Comparison of ENCODE assay signal across 11 mouse cellular contexts in the genomic region with DNA sequence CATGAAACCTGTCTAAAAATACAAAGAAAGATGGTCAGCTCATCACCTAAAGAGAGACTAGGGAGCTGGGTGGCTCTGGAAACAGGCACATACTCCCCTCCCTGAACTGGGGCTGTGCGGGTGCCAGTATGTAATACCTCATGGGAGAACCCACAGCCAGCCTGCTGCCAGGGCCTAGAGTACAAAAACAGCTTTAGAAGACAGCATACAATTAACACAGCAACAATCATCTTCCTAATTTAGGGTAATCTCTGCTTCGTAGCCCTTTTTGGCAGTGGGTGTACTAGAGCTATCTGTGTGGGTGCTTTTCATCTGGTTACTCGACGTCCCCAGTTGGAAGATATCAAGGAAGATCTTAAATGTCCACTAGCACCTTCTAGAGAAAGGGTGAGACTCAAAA.
DNase-seq lines count a peak whose midpoint lies in the region; ATAC-seq and TF ChIP-seq lines count a peak whose summit lies in the region.
"Had no signal": no experiment of that assay in that cellular context is flagged by ENCODE, and none has a peak within 500 bp of the region (broad histone marks: within the 10 kb centered on the region; RNA-seq: fewer than 3 reads in every experiment).

No protein-coding gene starts in this region.

- ATAC-seq in hindbrain, embryonic 16.5 days, result peak; percentile 51; the same call in 1 of the 2 replicates
- no peak for ATAC-seq in hindbrain, embryonic 11.5 days (ENCODE audit: low FRiP score)
- ATAC-seq in kidney, embryonic 16.5 days (ENCODE audit: low FRiP score, low TSS enrichment), result no peak
- ATAC-seq: intestine, postnatal 0 days; Patski had no signal

- TF ChIP-seq CTCF in cerebellum, adult 2 months (IDR thresholded peaks at IDR 0.05; ENCODE audit: borderline replicate concordance, insufficient read depth, low read depth, low read length), result no peak
- no peak for TF ChIP-seq CTCF in kidney, adult 2 months (conservative IDR thresholded peaks at IDR 0.05; ENCODE audit: insufficient read depth, insufficient read length, low read depth, low read length)

- H3K4me3 ChIP-seq in cerebellum, adult 2 months (replicated peaks; ENCODE audit: insufficient read depth, low read depth, low read length), result no peak overlapping the region
- no peak overlapping the region for H3K4me3 ChIP-seq in hindbrain, embryonic 16.5 days (ENCODE audit: low read length)
- no peak overlapping the region for H3K4me3 ChIP-seq in hindbrain, embryonic 11.5 days (ENCODE audit: low read depth, low read length)
- no peak overlapping the region for H3K4me3 ChIP-seq in myocyte
- no peak overlapping the region for H3K4me3 ChIP-seq in kidney, embryonic 16.5 days (ENCODE audit: low read length)
- H3K4me3 ChIP-seq in kidney, adult 2 months (ENCODE audit: insufficient read depth, low read depth, low read length), result no peak overlapping the region

- H3K36me3 ChIP-seq in hindbrain, embryonic 16.5 days (ENCODE audit: control insufficient read depth, insufficient read depth, low read length), result no peaks in the 10 kb centered on the region
- H3K36me3 ChIP-seq in hindbrain, embryonic 11.5 days (ENCODE audit: control insufficient read depth, insufficient read depth, low read length), result no peaks in the 10 kb centered on the region
- H3K36me3 ChIP-seq in myocyte (ENCODE audit: control insufficient read depth, insufficient read depth), result no peaks in the 10 kb centered on the region
- no peaks in the 10 kb centered on the region for H3K36me3 ChIP-seq in kidney, embryonic 16.5 days (ENCODE audit: insufficient read depth, low read length)
- no peaks in the 10 kb centered on the region for H3K36me3 ChIP-seq in kidney, adult 2 months (ENCODE audit: control insufficient read depth, insufficient read depth, low read length)

- no peaks in the 10 kb centered on the region for H3K9me3 ChIP-seq in hindbrain, embryonic 16.5 days (ENCODE audit: control insufficient read depth, low read length)
- no peaks in the 10 kb centered on the region for H3K9me3 ChIP-seq in hindbrain, embryonic 11.5 days (ENCODE audit: control insufficient read depth, low read length)
- no peaks in the 10 kb centered on the region for H3K9me3 ChIP-seq in kidney, embryonic 16.5 days (ENCODE audit: low read length)

- no peak overlapping the region for H3K9ac ChIP-seq in hindbrain, embryonic 16.5 days (ENCODE audit: low read depth, low read length)
- no peak overlapping the region for H3K9ac ChIP-seq in hindbrain, embryonic 11.5 days (ENCODE audit: low read depth, low read length)
- no peak overlapping the region for H3K9ac ChIP-seq in kidney, embryonic 16.5 days (replicated peaks; ENCODE audit: low read length)
- H3K9ac ChIP-seq: lung, embryonic 14.5 days had no signal

- no peaks in the 10 kb centered on the region; the same call in 1 of the 2 replicates for H3K27me3 ChIP-seq in cerebellum, adult 2 months (ENCODE audit: control insufficient read depth, insufficient read depth, low read length)
- no peaks in the 10 kb centered on the region for H3K27me3 ChIP-seq in hindbrain, embryonic 16.5 days (replicated peaks; ENCODE audit: control insufficient read depth, insufficient read depth, low read length)
- no peaks in the 10 kb centered on the region for H3K27me3 ChIP-seq in hindbrain, embryonic 11.5 days (ENCODE audit: control insufficient read depth, insufficient read depth, low read length)
- H3K27me3 ChIP-seq in myocyte (ENCODE audit: control insufficient read depth, insufficient read depth, insufficient read length), result no peaks in the 10 kb centered on the region
- H3K27me3 ChIP-seq in kidney, embryonic 16.5 days (ENCODE audit: insufficient read depth, low read length), result no peaks in the 10 kb centered on the region
- H3K27me3 ChIP-seq in kidney, adult 2 months (replicated peaks; ENCODE audit: control insufficient read depth, insufficient read depth, low read length), result no peaks in the 10 kb centered on the region
- H3K27me3 ChIP-seq: Patski had no signal

- peaks cover 69% of the 10 kb centered on the region for H3K79me2 ChIP-seq in myocyte (ENCODE audit: control insufficient read depth, insufficient read depth)

- peaks cover 18% of the 10 kb centered on the region for H3K4me1 ChIP-seq in cerebellum, adult 2 months (ENCODE audit: control insufficient read depth, insufficient read depth, low read length)
- peaks cover 11% of the 10 kb centered on the region for H3K4me1 ChIP-seq in hindbrain, embryonic 16.5 days (ENCODE audit: control insufficient read depth, insufficient read depth, low read depth, low read length)
- no peaks in the 10 kb centered on the region for H3K4me1 ChIP-seq in hindbrain, embryonic 11.5 days (replicated peaks; ENCODE audit: control insufficient read depth, insufficient read depth, low read length)
- H3K4me1 ChIP-seq in kidney, embryonic 16.5 days (ENCODE audit: insufficient read depth, low read length), result no peaks in the 10 kb centered on the region
- H3K4me1 ChIP-seq in kidney, adult 2 months (ENCODE audit: control insufficient read depth, insufficient read depth, low read length), result peaks cover 22% of the 10 kb centered on the region

- H3ac ChIP-seq in myocyte (ENCODE audit: control insufficient read depth, insufficient read length), result no peak overlapping the region

- H3K27ac ChIP-seq in cerebellum, adult 2 months (ENCODE audit: insufficient read depth, low read length), result peak overlapping the region; percentile 30; the same call in 1 of the 2 replicates
- peak overlapping the region; percentile 17 for H3K27ac ChIP-seq in hindbrain, embryonic 16.5 days (ENCODE audit: low read depth, low read length)
- H3K27ac ChIP-seq in hindbrain, embryonic 11.5 days (ENCODE audit: low read depth, low read length), result no peak overlapping the region
- H3K27ac ChIP-seq in kidney, embryonic 16.5 days (ENCODE audit: low read length), result no peak overlapping the region
- no peak overlapping the region for H3K27ac ChIP-seq in kidney, adult 2 months (ENCODE audit: insufficient read depth, low read depth, low read length)

- H3K4me2 ChIP-seq in hindbrain, embryonic 16.5 days (ENCODE audit: low read length), result no peak overlapping the region
- no peak overlapping the region for H3K4me2 ChIP-seq in hindbrain, embryonic 11.5 days (replicated peaks; ENCODE audit: low read depth, low read length)
- H3K4me2 ChIP-seq in myocyte (ENCODE audit: low read depth), result peak overlapping the region; percentile 60
- H3K4me2 ChIP-seq in kidney, embryonic 16.5 days (replicated peaks; ENCODE audit: low read depth, low read length), result no peak overlapping the region
- H3K4me2 ChIP-seq: lung, embryonic 14.5 days had no signal

- no peak for TF ChIP-seq POLR2A in cerebellum, adult 2 months (IDR thresholded peaks at IDR 0.05; ENCODE audit: borderline replicate concordance, insufficient read depth, low read length)
- no peak for TF ChIP-seq POLR2A in myocyte (IDR thresholded peaks at IDR 0.05; ENCODE audit: insufficient read length, low read depth)
- TF ChIP-seq POLR2A in kidney, adult 2 months (IDR thresholded peaks at IDR 0.05; ENCODE audit: low read depth, low read length), result no peak

- DNase-seq in cerebellum, adult 2 months, result no peak
- DNase-seq in cerebellum, adult 9-11 months, result no peak
- DNase-seq in hindbrain, embryonic 11.5 days (ENCODE audit: low spot score), result no peak
- DNase-seq in frontal cortex, postnatal 10 days (ENCODE audit: low spot score in 2 of 2), result peak; percentile 28 to 32
- no peak for DNase-seq in kidney, adult 2 months
- DNase-seq: lung, embryonic 14.5 days had no signal

- 66% methylated on average over 4 of the region's 4 CpGs for WGBS in cerebellum, adult 2 months
- 78% methylated on average over 4 of the region's 4 CpGs for WGBS in hindbrain, embryonic 16.5 days
- WGBS in hindbrain, embryonic 11.5 days, result 90% methylated on average over 4 of the region's 4 CpGs
- 83% methylated on average over 4 of the region's 4 CpGs for WGBS in kidney, embryonic 16.5 days
- WGBS in kidney, adult 2 months, result 87% methylated on average over 4 of the region's 4 CpGs

TF ChIP-seq in myocyte, 11 proteins besides CTCF, POLR2A, EP300 and RAD21:
- TF ChIP-seq MYOG (IDR thresholded peaks at IDR 0.05; ENCODE audit: control insufficient read depth in 1 of 3, insufficient read depth in 1 of 3, insufficient read length in 2 of 3, low read depth in 2 of 3), result no peak
- TF ChIP-seq TCF12 (IDR thresholded peaks at IDR 0.05; ENCODE audit: insufficient read depth, poor library complexity, severe bottlenecking), result no peak
- TF ChIP-seq MAX (IDR thresholded peaks at IDR 0.05; ENCODE audit: low read depth), result no peak

Comparison
In these comparisons a context has a peak if more than half of its experiments do, and no peak if none do; other contexts are left out.
1. H3K27ac ChIP-seq: peak in cerebellum, adult 2 months (single experiment) and hindbrain, embryonic 16.5 days (single experiment); none in hindbrain, embryonic 11.5 days (single experiment), kidney, embryonic 16.5 days (single experiment) and kidney, adult 2 months (single experiment).
2. DNase-seq: peak in frontal cortex, postnatal 10 days (2 of 2); none in cerebellum, adult 2 months (0 of 2), cerebellum, adult 9-11 months (single experiment), hindbrain, embryonic 11.5 days (single experiment) and kidney, adult 2 months (single experiment).